Mouse (Mus musculus) hindbrain, embryonic 14.5 days (tissue): ENCODE measurements around the gene Tmem268. TPM values are rescaled to one million over a fixed set of nuclear protein-coding genes. Genes with fewer than 3 reads are reported as not detected.

Experiments
- polyA plus RNA-seq: library from polyadenylated mRNA; unstranded; fragments of >200 nt; fragmentation: Nextera tagmentation; extraction: Ambion mirVana; gene quantifications from 2 replicates; pipeline ENCODE4 v1.2.1, GENCODE M21; 2014

The Tmem268 gene
- polyA plus RNA-seq, 1 experiment from 2014 or later, result 4.8 TPM

Other genes starting within 250 kb of the Tmem268 start
- not detected in 2 replicates for gene Orm1, start 214.2 kb upstream of the Tmem268 start, polyA plus RNA-seq
- not detected in 2 replicates for gene Orm3, start 202.6 kb upstream of the Tmem268 start, polyA plus RNA-seq
- not detected in 2 replicates for gene Orm2, start 196.3 kb upstream of the Tmem268 start, polyA plus RNA-seq
- gene Akna, start 155.4 kb upstream of the Tmem268 start, polyA plus RNA-seq, result 3.9 and 4.6 TPM in 2 replicates
- 5.8 and 8.0 TPM in 2 replicates for gene Whrn, start 62.8 kb upstream of the Tmem268 start, polyA plus RNA-seq
- 409 and 428 TPM in 2 replicates for gene Atp6v1g1, start 14.0 kb upstream of the Tmem268 start, polyA plus RNA-seq
- gene Gm11213, start 46.5 kb downstream of the Tmem268 start, polyA plus RNA-seq, result not detected in 2 replicates
- gene Tex48, start 63.6 kb downstream of the Tmem268 start, polyA plus RNA-seq, result not detected in 2 replicates
- gene Gm11214, start 104.6 kb downstream of the Tmem268 start, polyA plus RNA-seq, result not detected in 2 replicates
- not detected in 2 replicates for gene Tnfsf15, start 186.3 kb downstream of the Tmem268 start, polyA plus RNA-seq